Mouse (Mus musculus) C2C12 (cell line): ENCODE measurements around the gene Ifnar2. TPM values are rescaled to one million over a fixed set of nuclear protein-coding genes. Genes with fewer than 3 reads are reported as not detected.

Source experiments
- H3K27me3 ChIP-seq: one replicate; pipeline ENCODE4 v1.6.1; 2011; ENCODE audit not compliant: control insufficient read depth, insufficient read depth, insufficient read length
- H3K36me3 ChIP-seq: one replicate; pipeline ENCODE4 v1.6.1; 2011; ENCODE audit not compliant: control insufficient read depth, insufficient read depth
- H3K4me3 ChIP-seq: one replicate; pipeline ENCODE4 v1.5.1; 2011; ENCODE audit warnings: mild to moderate bottlenecking, control low read depth; ENCODE audit not compliant: poor library complexity, insufficient read depth, severe bottlenecking
- H3K79me2 ChIP-seq: one replicate; pipeline ENCODE4 v1.6.1; 2011; ENCODE audit not compliant: control insufficient read depth, insufficient read depth
- H3K79me3 ChIP-seq: one replicate; pipeline ENCODE4 v1.6.1; 2011; ENCODE audit warnings: low read depth, control low read depth
- H3ac ChIP-seq: one replicate; pipeline ENCODE3; 2011; ENCODE audit warnings: low read depth; ENCODE audit not compliant: control insufficient read depth, insufficient read length
- CEBPB ChIP-seq: IDR thresholded peaks from one replicate; pipeline ENCODE4 v1.6.1; 2011; ENCODE audit warnings: low read depth, mild to moderate bottlenecking, control low read depth, moderate library complexity
- CTCF ChIP-seq: IDR thresholded peaks from one replicate; pipeline ENCODE4 v1.5.1; 2011; ENCODE audit not compliant: control insufficient read depth, insufficient read depth, insufficient read length
- FOSL1 ChIP-seq: IDR thresholded peaks from one replicate; pipeline ENCODE4 v1.8.0; 2011; ENCODE audit warnings: mild to moderate bottlenecking, low read length; ENCODE audit not compliant: poor library complexity, insufficient read depth, severe bottlenecking
- MAX ChIP-seq: IDR thresholded peaks from one replicate; pipeline ENCODE4 v1.6.1; 2011; ENCODE audit warnings: mild to moderate bottlenecking, control low read depth
- MYOD1 ChIP-seq: IDR thresholded peaks from one replicate; pipeline ENCODE4 v1.6.1; 2011; ENCODE audit warnings: low read depth; ENCODE audit not compliant: control insufficient read depth, insufficient read length
- MYOG ChIP-seq: IDR thresholded peaks from one replicate; pipeline ENCODE4 v1.6.1; 2011; ENCODE audit not compliant: control insufficient read depth, insufficient read length; ENCODE audit errors: extremely low read depth
- USF1 ChIP-seq: IDR thresholded peaks from one replicate; pipeline ENCODE4 v1.6.1; 2011; ENCODE audit warnings: low read depth, mild to moderate bottlenecking, control low read depth, moderate library complexity
- polyA plus RNA-seq: library from polyadenylated mRNA; unstranded; fragments of >200 nt; fragmentation: generic; extraction: Trizol; gene quantifications from one replicate; pipeline ENCODE4 v1.2.1, GENCODE M21; 2012; ENCODE audit warnings: missing spikeins

Ifnar2 gene
- polyA plus RNA-seq, 1 experiment = 22.3 TPM

DNA sequence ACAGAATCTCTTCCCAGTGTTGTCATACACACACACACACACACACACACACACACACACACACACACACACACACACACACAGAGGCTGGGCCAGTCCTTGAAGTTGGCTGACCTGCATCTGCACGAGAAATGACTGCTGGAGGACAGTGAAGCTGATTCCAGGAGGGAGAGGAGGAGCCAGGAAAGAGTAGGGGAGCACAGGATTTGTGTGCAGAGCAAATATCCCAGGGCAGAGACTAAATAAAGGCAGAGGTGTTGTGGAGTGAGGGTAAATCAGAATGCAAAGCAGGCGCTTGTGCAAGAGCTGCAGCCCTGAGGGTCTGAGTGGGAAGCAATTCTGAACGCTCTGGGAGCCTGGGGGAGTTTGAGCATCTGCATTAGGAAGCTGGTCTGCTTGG, 12.4 kb upstream of the Ifnar2 start:
- H3ac ChIP-seq = no peak overlapping the region
- TF ChIP-seq FOSL1 (no peak), CTCF (no peak), CEBPB (no peak), MYOG (no peak), MYOD1 (no peak), USF1 (no peak), MAX (no peak)
- H3K79me3 ChIP-seq = no peaks in the 10 kb centered on the region
- H3K4me3 ChIP-seq = no peak overlapping the region
- no peaks in the 10 kb centered on the region for H3K36me3 ChIP-seq
- no peaks in the 10 kb centered on the region for H3K79me2 ChIP-seq
- H3K27me3 ChIP-seq = peaks cover 16% of the 10 kb centered on the region

DNA sequence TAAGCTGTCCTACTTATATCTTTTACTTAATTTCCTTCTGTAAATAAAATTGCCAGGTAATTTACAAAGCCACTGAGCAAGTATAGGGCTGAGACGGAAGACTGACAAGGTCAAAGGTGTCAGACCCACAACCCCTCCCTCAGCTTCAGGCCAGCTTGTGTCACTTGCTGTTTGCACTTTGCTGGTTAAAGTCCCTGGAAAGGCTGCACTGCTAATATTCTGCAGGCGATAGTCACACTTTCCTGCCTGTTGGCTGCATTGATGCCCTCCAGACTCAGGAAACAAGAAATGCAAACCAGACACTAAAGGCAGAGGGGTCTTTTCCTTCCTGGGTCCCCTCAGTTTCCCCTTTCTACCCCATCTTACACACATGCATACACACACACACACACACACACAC, 10.6 kb upstream of the Ifnar2 start:
- Histone ChIP-seq H3K4me3 (no peak overlapping the region), H3K79me2 (no peaks in the 10 kb centered on the region), H3K27me3 (peaks cover 8% of the 10 kb centered on the region), H3K79me3 (no peaks in the 10 kb centered on the region), H3ac (no peak overlapping the region), H3K36me3 (no peaks in the 10 kb centered on the region)
- no peak for TF ChIP-seq CEBPB
- no peak for TF ChIP-seq CTCF
- TF ChIP-seq MYOD1 = no peak
- no peak for TF ChIP-seq MAX
- no peak for TF ChIP-seq FOSL1
- no peak for TF ChIP-seq MYOG
- no peak for TF ChIP-seq USF1

DNA sequence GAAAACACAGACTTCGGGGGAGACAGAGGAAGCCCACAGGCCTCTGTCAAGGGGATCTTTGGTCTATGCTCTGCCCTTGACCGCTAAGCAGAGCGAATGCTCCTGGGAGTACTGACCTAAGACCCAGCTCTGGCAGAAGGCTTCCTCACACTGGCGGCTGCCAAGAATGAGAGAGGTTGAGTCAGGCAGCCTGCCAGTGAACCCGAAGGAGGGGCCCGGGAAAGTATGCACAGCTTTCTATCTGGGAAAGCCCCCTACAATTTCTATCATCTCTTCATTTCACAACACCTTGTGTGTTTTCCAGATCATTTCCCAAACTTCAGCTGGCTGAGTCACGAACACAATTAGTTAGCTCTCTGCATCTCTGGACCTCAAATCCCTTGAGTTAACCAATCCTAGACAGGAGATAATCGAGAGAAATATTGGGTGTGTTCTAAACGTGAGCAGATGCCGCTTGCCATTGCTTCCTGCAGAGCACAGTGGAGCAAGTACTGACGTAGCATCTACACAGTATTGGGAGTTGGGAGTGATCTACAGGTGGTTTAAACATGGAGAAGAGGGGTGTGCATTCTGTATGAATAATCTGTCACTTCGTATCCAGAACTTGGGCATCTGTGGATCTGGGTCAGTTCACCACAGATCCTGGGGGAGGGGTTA, 9.8 kb upstream of the Ifnar2 start:
- Histone ChIP-seq H3K36me3 (no peaks in the 10 kb centered on the region), H3ac (no peak overlapping the region), H3K79me3 (no peaks in the 10 kb centered on the region), H3K79me2 (no peaks in the 10 kb centered on the region), H3K4me3 (no peak overlapping the region), H3K27me3 (peaks cover 5% of the 10 kb centered on the region)
- peak; percentile 18 for TF ChIP-seq CEBPB
- no peak for TF ChIP-seq CTCF

DNA sequence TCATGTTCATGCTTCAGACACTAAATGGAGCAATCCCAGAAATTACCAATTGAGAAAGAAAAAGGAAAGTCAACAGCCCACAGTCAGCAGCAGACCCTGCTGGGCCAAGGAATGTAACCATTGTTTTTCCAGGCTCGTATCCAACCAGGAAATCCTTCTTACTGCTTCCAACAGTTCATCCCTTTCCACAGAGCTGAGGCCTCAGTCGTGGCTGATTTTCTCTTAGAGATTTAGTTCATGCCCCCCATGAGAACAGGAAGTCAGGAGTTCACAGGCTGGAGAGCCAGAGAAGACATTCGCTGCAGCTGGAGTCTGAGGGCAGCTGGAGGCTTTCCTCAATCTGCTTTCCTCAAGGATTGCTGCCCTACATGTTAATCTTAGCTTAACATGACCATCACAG, 9.1 kb upstream of the Ifnar2 start:
- no peak overlapping the region for H3K4me3 ChIP-seq
- no peak for TF ChIP-seq CEBPB
- no peak for TF ChIP-seq USF1
- TF ChIP-seq CTCF = no peak
- TF ChIP-seq MYOG = no peak
- no peak for TF ChIP-seq FOSL1
- no peak for TF ChIP-seq MAX
- no peak for TF ChIP-seq MYOD1
- no peak overlapping the region for H3ac ChIP-seq
- no peaks in the 10 kb centered on the region for H3K36me3 ChIP-seq
- peaks cover 3% of the 10 kb centered on the region for H3K27me3 ChIP-seq
- H3K79me3 ChIP-seq = no peaks in the 10 kb centered on the region
- H3K79me2 ChIP-seq = no peaks in the 10 kb centered on the region

DNA sequence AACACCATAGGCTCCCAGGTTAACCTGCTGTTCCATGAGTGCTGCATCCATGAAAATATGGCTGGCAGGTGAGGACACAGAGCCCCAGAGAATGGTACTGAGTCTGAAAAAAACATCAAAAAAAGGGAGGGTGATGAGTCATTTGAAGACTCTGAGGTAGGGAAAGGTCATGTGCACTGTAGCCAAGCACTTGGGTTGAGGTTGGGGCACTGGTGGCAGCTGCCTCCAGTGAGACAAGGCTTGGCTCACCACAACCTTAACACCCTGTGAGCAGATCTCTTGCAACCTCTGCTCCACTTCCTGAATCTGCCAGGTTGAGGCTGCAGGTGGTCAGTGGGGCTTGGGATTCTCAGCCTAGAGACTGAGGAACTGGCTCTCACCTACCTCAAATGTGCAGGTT, 6.0 kb upstream of the Ifnar2 start:
- H3K36me3 ChIP-seq = no peaks in the 10 kb centered on the region
- H3K4me3 ChIP-seq = no peak overlapping the region
- H3K79me2 ChIP-seq = no peaks in the 10 kb centered on the region
- no peaks in the 10 kb centered on the region for H3K27me3 ChIP-seq
- no peak overlapping the region for H3ac ChIP-seq
- H3K79me3 ChIP-seq = no peaks in the 10 kb centered on the region
- no peak for TF ChIP-seq FOSL1
- no peak for TF ChIP-seq USF1
- TF ChIP-seq MAX = no peak

DNA sequence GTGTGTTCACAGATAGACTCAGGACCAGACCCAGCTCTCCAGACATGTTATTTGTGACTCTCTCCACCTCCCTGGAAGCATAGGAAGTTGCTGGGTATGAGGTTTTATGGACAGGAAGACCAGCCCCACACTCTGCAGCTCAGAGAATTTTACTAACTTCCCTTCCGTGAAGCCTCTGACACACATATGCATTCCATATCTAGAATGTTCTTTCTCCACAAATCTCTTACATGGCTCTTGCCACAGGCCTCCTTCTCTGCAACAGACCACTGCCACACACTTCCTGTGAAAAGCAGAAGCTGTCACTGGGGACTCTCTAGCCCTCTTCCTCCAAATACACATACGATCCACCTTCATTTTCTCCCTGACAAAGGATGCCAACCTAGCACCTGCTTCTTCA, 5.5 kb upstream of the Ifnar2 start:
- no peak overlapping the region for H3ac ChIP-seq
- H3K79me3 ChIP-seq = no peaks in the 10 kb centered on the region
- H3K36me3 ChIP-seq = no peaks in the 10 kb centered on the region
- no peak for TF ChIP-seq USF1
- TF ChIP-seq MAX = no peak
- TF ChIP-seq FOSL1 = no peak
- no peak for TF ChIP-seq MYOD1
- TF ChIP-seq MYOG = no peak
- no peak for TF ChIP-seq CEBPB
- TF ChIP-seq CTCF = no peak
- H3K27me3 ChIP-seq = no peaks in the 10 kb centered on the region
- no peak overlapping the region for H3K4me3 ChIP-seq
- H3K79me2 ChIP-seq = no peaks in the 10 kb centered on the region
